Mouse (Mus musculus) stomach, postnatal 0 days (tissue): Measurements from ENCODE around the gene Acly. TPM values are rescaled to one million over a fixed set of nuclear protein-coding genes. Genes with fewer than 3 reads are reported as not detected.

Source experiments
- ATAC-seq: fragments of 200-750 bp; cut with Nextera tagmentation; 2 replicates; pipeline ENCODE4 v1.8.0; 2017; ENCODE audit not compliant: low FRiP score, low TSS enrichment
- DNase-seq: peaks from one replicate; pipeline ENCODE4 v3.0.0-alpha.2; 2016; ENCODE audit warnings: low spot score
- H3K27ac ChIP-seq: fragments of 300-500 bp; sonication (generic); replicated peaks from 2 replicates; pipeline ENCODE4 v1.5.1; 2014; ENCODE audit warnings: mild to moderate bottlenecking, control low read depth
- H3K27me3 ChIP-seq: fragments of 300-500 bp; sonication (generic); 2 replicates; pipeline ENCODE4 v1.6.1; 2014; ENCODE audit warnings: low read length; ENCODE audit not compliant: control insufficient read depth, insufficient read depth
- H3K36me3 ChIP-seq: fragments of 300-500 bp; sonication (generic); 2 replicates; pipeline ENCODE4 v1.6.1; 2014; ENCODE audit warnings: low read length, mixed read lengths; ENCODE audit not compliant: control insufficient read depth, insufficient read depth
- H3K4me1 ChIP-seq: fragments of 300-500 bp; sonication (generic); replicated peaks from 2 replicates; pipeline ENCODE4 v1.6.1; 2014; ENCODE audit warnings: antibody characterized with exemption; ENCODE audit not compliant: control insufficient read depth, insufficient read depth
- H3K4me2 ChIP-seq: fragments of 300-500 bp; sonication (generic); replicated peaks from 2 replicates; pipeline ENCODE4 v1.6.1; 2014; ENCODE audit warnings: low read depth, mild to moderate bottlenecking, control low read depth, moderate library complexity
- H3K4me3 ChIP-seq: fragments of 300-500 bp; sonication (generic); 2 replicates; pipeline ENCODE4 v1.5.1; 2014; ENCODE audit warnings: low read depth, low read length, control low read depth
- H3K9ac ChIP-seq: fragments of 300-500 bp; sonication (generic); 2 replicates; pipeline ENCODE4 v1.6.1; 2014; ENCODE audit warnings: mild to moderate bottlenecking, low read length, control low read depth, mixed read lengths
- H3K9me3 ChIP-seq: fragments of 300-500 bp; sonication (generic); 2 replicates; pipeline ENCODE4 v1.6.1; 2016; ENCODE audit warnings: low read length; ENCODE audit not compliant: control insufficient read depth
- CTCF ChIP-seq: IDR thresholded peaks from 2 replicates; pipeline ENCODE4 v1.5.1; 2016; ENCODE audit warnings: antibody characterized with exemption, low read depth, mild to moderate bottlenecking, moderate library complexity
- EP300 ChIP-seq: optimal IDR thresholded peaks from 2 replicates; pipeline ENCODE3; 2016; ENCODE audit warnings: antibody characterized with exemption
- WGBS: fragments of 180-500 bp; shearing (Covaris S2); extraction: QIAGEN DNeasy Blood & Tissue Kit; methylation state at CpG from one replicate; pipeline ENCODE4 v1.1.7; 2014; 5-methylcytosine and 5-hydroxymethylcytosine counted together
- polyA plus RNA-seq: library from polyadenylated mRNA; unstranded; fragments of >200 nt; fragmentation: Nextera tagmentation; extraction: Ambion mirVana; gene quantifications from 2 replicates; pipeline ENCODE4 v1.2.1, GENCODE M21; 2015

The Acly gene
- polyA plus RNA-seq, 1 experiment from 2014 or later, result 70.6 TPM

DNA sequence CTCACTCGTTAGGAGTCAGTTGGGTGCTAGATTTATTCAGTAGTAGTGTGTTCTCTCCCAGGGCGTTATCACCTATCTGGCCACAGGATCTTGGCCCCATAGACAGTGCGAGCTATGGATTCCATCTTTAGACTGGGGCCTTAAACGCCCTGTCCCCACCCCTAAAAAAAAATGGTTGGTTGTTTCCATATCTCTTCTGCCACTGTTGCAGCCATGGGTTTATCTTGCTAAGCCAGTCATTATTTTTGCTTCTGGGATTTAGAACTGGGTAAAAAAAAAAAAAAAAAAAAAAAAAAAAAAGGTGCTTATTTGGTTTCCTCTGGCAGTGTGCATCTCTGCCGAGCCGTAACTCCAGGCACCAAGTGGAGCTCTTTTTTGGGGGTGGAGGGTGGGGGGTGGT lies 36.9 kb upstream of the Acly start:
- Histone ChIP-seq H3K9me3 (no peaks in the 10 kb centered on the region), H3K36me3 (no peaks in the 10 kb centered on the region), H3K27ac (no peak overlapping the region), H3K27me3 (no peaks in the 10 kb centered on the region), H3K4me2 (no peak overlapping the region), H3K9ac (no peak overlapping the region), H3K4me3 (no peak overlapping the region), H3K4me1 (no peaks in the 10 kb centered on the region)
- no peak for ATAC-seq
- WGBS, result 81% methylated on average over 6 of the region's 6 CpGs
- no peak for DNase-seq
- TF ChIP-seq EP300 (no peak), CTCF (no peak)

DNA sequence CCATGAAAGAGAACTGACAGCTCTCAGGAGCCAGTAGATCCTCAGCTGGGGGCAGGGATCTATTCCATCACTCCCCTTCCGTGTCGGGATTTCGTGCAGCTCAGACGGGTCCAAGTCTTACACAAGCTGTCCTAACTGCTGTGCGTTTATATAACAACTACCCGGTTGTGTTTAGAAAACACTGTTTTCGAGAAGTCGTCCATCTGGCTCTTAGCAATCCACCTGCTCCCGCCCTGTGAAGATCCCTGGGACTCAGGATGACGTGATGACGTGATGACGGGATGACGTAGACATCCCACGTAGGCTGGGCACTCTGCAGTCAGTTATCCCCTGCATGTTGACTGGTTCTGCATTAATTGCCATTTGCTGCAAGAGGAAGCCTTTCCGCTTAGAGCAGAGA lies 36.5 kb upstream of the Acly start:
- DNase-seq, result no peak
- TF ChIP-seq EP300 (no peak), CTCF (no peak)
- WGBS, result 54% methylated on average over 15 of the region's 15 CpGs

DNA sequence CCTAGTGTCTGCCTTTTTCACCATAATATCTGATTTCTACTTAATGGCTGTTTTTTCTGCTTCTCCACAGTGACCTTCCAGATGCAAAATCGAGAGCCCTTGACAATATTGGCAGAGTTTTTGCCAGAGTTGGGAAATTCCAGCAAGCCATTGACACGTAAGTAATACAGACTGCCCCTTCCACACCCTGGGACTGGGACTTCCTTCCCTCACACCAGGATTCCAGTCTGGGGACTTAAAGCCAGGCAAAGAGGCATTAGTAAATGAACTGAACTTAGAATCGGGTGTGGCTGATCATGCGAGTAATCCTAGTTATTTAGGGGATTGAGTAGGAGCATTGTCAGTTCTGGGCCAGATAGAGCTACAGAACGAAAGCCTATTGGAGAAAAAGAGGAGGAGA lies 33.9 kb upstream of the Acly start:
- Histone ChIP-seq H3K27me3 (no peaks in the 10 kb centered on the region), H3K4me1 (no peaks in the 10 kb centered on the region), H3K9ac (no peak overlapping the region), H3K9me3 (no peaks in the 10 kb centered on the region), H3K36me3 (no peaks in the 10 kb centered on the region), H3K27ac (no peak overlapping the region), H3K4me3 (no peak overlapping the region), H3K4me2 (no peak overlapping the region)
- TF ChIP-seq EP300, result no peak
- ATAC-seq (no peak), DNase-seq (no peak)
- WGBS, result 41% methylated on average over 5 of the region's 5 CpGs

More for the DNA sequence above, 36.5 kb upstream of the Acly start:
- Histone ChIP-seq H3K36me3 (no peaks in the 10 kb centered on the region), H3K4me3 (no peak overlapping the region), H3K9me3 (no peaks in the 10 kb centered on the region), H3K9ac (no peak overlapping the region), H3K4me2 (no peak overlapping the region), H3K27ac (no peak overlapping the region), H3K4me1 (no peaks in the 10 kb centered on the region), H3K27me3 (no peaks in the 10 kb centered on the region)
- no peak for ATAC-seq

DNA sequence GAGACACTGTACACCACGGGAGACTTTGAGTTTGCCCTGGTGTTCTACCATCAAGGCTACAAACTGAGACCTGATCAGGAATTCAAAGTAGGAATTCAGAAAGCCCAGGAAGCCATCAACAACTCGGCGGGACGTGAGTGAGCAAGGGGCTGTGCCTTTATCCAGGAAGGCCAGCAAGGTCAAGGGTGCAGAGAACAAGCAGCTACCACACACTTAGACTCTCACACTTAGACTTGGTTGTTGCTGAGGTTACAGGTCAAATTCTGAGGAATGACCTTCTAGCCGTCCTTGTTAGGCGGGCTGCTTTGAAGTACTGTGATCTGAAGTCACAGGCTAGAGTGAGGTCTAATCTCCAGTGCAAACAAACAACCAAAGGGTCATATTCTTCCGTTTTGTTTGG lies 31.7 kb upstream of the Acly start:
- Histone ChIP-seq H3K27me3 (no peaks in the 10 kb centered on the region), H3K4me3 (no peak overlapping the region), H3K9ac (no peak overlapping the region), H3K4me1 (no peaks in the 10 kb centered on the region), H3K36me3 (no peaks in the 10 kb centered on the region), H3K4me2 (no peak overlapping the region), H3K27ac (no peak overlapping the region), H3K9me3 (no peaks in the 10 kb centered on the region)
- WGBS, result 47% methylated on average over 7 of the region's 7 CpGs
- ATAC-seq (no peak), DNase-seq (no peak)
- TF ChIP-seq EP300, result no peak
- TF ChIP-seq CTCF, result no peak

DNA sequence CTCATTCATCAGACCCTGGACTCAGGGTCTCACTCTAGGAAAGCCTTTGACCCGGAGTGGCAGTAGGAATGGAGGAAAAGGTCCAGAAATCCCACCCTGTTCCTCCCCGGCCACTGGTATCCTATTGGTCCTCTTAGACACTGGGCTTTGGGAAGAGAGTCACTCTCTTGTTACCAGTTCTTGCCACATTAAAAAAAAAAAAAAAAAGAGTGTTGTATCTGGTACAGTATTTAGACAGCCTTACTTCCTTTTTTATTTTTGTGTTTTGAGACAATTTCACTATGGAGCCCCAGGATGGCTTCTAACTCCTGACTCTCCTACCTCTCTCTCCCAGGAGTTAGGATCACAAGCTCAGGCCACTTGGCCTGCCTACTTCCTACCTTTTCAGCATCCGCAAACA lies 29.8 kb upstream of the Acly start:
- no peak overlapping the region for H3K4me3 ChIP-seq
- ATAC-seq (no peak), DNase-seq (no peak)
- H3K9me3 ChIP-seq, result no peaks in the 10 kb centered on the region
- WGBS, result 69% methylated on average over 3 of the region's 3 CpGs
- no peak overlapping the region for H3K27ac ChIP-seq
- H3K9ac ChIP-seq, result no peak overlapping the region
- TF ChIP-seq EP300 (no peak), CTCF (no peak)
- no peaks in the 10 kb centered on the region for H3K27me3 ChIP-seq
- no peaks in the 10 kb centered on the region for H3K4me1 ChIP-seq
- H3K4me2 ChIP-seq, result no peak overlapping the region
- no peaks in the 10 kb centered on the region for H3K36me3 ChIP-seq

DNA sequence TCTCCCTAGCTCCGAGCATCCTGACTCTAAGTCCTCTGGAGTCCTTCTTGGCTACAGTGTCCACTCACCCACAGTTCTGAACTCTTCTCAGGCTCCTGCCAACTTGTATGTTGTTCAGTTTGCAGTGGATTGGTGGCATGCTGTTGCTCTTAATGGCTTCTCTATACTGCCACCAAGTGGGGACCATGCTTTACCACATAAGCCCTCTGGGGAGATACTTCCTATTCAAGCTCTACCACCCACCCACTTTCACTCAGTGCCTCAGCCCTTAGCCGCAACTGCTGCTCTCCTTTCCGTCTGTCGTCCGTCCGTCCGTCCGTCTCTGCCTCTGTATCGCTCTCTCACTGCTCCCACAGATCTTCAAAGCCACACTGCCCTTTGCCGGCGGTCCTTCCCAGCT lies 27.8 kb upstream of the Acly start:
- H3K9me3 ChIP-seq, result no peaks in the 10 kb centered on the region
- H3K4me1 ChIP-seq, result no peaks in the 10 kb centered on the region
- no peaks in the 10 kb centered on the region for H3K36me3 ChIP-seq
- H3K27ac ChIP-seq, result no peak overlapping the region
- DNase-seq (peak; percentile 61), ATAC-seq (peak; percentile 63)
- no peaks in the 10 kb centered on the region for H3K27me3 ChIP-seq
- 17% methylated on average over 11 of the region's 11 CpGs for WGBS
- H3K9ac ChIP-seq, result peak overlapping the region; percentile 35; the same call in 1 of the 2 replicates
- TF ChIP-seq CTCF (peak; percentile 88), EP300 (no peak)
- peak overlapping the region; percentile 38 for H3K4me2 ChIP-seq
- H3K4me3 ChIP-seq, result 0 out of 2 replicates have a peak overlapping the region, but pooled peaks have one; percentile 13
